Mouse (Mus musculus) spleen, adult 2 months (tissue): ENCODE measurements around the gene Irgm1.

Experiments
- CTCF ChIP-seq: fragments of 200-500 bp; IDR thresholded peaks from 2 replicates; pipeline ENCODE4 v1.5.1; 2011; ENCODE audit warnings: mild to moderate bottlenecking, inconsistent platforms; ENCODE audit not compliant: insufficient read depth, insufficient read length, insufficient replicate concordance; ENCODE audit errors: extremely low read depth
- POLR2A ChIP-seq: fragments of 200-500 bp; IDR thresholded peaks from 2 replicates; pipeline ENCODE4 v1.6.1; 2011; ENCODE audit warnings: low read depth, low read length, inconsistent platforms

DNA sequence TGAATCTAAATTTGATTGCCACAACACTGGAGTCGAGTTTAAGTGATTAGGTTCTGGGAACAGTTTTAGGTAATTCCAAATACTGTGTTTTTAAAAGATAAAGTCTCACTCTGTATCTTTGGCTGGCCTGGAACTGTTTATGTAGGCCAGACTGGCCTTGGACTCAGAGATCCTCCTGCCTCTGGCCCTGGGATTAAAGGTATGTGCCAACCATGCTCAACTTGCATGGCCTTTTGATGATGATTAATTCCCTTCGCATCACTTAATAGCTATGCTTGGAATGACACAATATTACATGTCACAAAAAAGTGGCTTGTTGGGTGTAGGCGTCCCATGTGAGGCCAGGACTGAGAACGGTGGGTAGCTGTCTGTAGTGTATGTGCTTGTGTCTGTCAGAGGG is 19.3 kb downstream of the Irgm1 start:
- TF ChIP-seq POLR2A (no peak), CTCF (no peak)
